Mouse (Mus musculus) limb, embryonic 10.5 days (tissue): ENCODE results near the gene Trpm3. TPM values are rescaled to one million over a fixed set of nuclear protein-coding genes. Genes with fewer than 3 reads are reported as not detected.

Experiments
- DNase-seq: peaks from one replicate; pipeline ENCODE4 v3.0.0-alpha.2; 2017; ENCODE audit warnings: low spot score
- H3K27ac ChIP-seq: fragments of 300-500 bp; sonication (generic); 2 replicates; pipeline ENCODE4 v1.5.1; 2016; ENCODE audit warnings: mild to moderate bottlenecking
- H3K27me3 ChIP-seq: fragments of 300-500 bp; sonication (generic); 2 replicates; pipeline ENCODE4 v1.6.1; 2016; ENCODE audit warnings: low read depth, mild to moderate bottlenecking; ENCODE audit not compliant: poor library complexity, severe bottlenecking
- H3K36me3 ChIP-seq: fragments of 300-500 bp; sonication (generic); 2 replicates; pipeline ENCODE4 v1.6.1; 2016; ENCODE audit warnings: mild to moderate bottlenecking, moderate library complexity
- H3K4me1 ChIP-seq: fragments of 300-500 bp; sonication (generic); 2 replicates; pipeline ENCODE4 v1.6.1; 2016
- H3K4me3 ChIP-seq: fragments of 300-500 bp; sonication (generic); 2 replicates; pipeline ENCODE4 v1.5.1; 2016; ENCODE audit warnings: mild to moderate bottlenecking, moderate library complexity
- H3K9me3 ChIP-seq: fragments of 300-500 bp; sonication (generic); replicated peaks from 2 replicates; pipeline ENCODE4 v1.6.1; 2016; ENCODE audit warnings: mild to moderate bottlenecking
- WGBS: fragments of 180-500 bp; shearing (Covaris S2); methylation state at CpG from one replicate; pipeline ENCODE4 v1.1.7; 2016; 5-methylcytosine and 5-hydroxymethylcytosine counted together
- polyA plus RNA-seq: library from polyadenylated mRNA; unstranded; fragments of >200 nt; fragmentation: Nextera tagmentation; extraction: Ambion mirVana; gene quantifications from 2 replicates; pipeline ENCODE4 v1.2.1, GENCODE M21; 2016

Gene Trpm3
- polyA plus RNA-seq, 1 experiment from 2014 or later: 0.93 TPM

- no peaks in the 10 kb centered on the region for H3K27me3 ChIP-seq
- H3K4me1 ChIP-seq: no peaks in the 10 kb centered on the region
- no peak overlapping the region for H3K4me3 ChIP-seq
- H3K9me3 ChIP-seq: no peaks in the 10 kb centered on the region
- no peak overlapping the region for H3K27ac ChIP-seq
- 89% methylated on average over 2 of the region's 2 CpGs for WGBS
- no peak for DNase-seq
- H3K36me3 ChIP-seq: no peaks in the 10 kb centered on the region
Observed at GRCm38 (mm10) chr19:22456935-22457334, 318.1 kb downstream of the Trpm3 start.

- Histone ChIP-seq H3K4me3 (no peak overlapping the region), H3K27ac (no peak overlapping the region), H3K27me3 (no peaks in the 10 kb centered on the region), H3K9me3 (no peaks in the 10 kb centered on the region), H3K36me3 (no peaks in the 10 kb centered on the region), H3K4me1 (no peaks in the 10 kb centered on the region)
- no peak for DNase-seq
Observed at GRCm38 (mm10) chr19:22462043-22462442, 323.2 kb downstream of the Trpm3 start.

DNA sequence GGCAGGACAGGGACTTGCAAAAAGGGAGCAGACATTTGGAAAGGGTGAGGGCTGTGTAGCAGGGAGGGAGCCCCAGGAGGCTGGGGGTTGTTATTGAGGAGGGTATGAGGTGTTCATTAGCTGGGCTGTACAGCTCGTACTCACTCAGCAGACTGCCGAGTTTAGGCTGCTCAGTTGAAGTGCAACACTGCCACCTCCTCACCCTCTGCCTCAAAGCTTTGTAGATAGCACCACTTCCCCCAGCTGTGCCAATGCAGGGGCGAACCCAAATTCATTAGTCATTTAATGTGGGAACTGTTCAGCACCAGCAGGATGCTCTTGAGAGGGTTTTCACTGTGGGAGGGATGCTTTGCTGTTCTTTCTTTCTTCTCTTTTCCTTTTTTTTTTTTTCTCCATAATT lies 324.7 kb downstream of the Trpm3 start:
- DNase-seq: no peak
- H3K9me3 ChIP-seq: no peaks in the 10 kb centered on the region
- WGBS: 57% methylated on average over 3 of the region's 3 CpGs
- no peaks in the 10 kb centered on the region for H3K27me3 ChIP-seq
- no peaks in the 10 kb centered on the region for H3K4me1 ChIP-seq
- H3K27ac ChIP-seq: no peak overlapping the region
- H3K36me3 ChIP-seq: no peaks in the 10 kb centered on the region
- no peak overlapping the region for H3K4me3 ChIP-seq

DNA sequence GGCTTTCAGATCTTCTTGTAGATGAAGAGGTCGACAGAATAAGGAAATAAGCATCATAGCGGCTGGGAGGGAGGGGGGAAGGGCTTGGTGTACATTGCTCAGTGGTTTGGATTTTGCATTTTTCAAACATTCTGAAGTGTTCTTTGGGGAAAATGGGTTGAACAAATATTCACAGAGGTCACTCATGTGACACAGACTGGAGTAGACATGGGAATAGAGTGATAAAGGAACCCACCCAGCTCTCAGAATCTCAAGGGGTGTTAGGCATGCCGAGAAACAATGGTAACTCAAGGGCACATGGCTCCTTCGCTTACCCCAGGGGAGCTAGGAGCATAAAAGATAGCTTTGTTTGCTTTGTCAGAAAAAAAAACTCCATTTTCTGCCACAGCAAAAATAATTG lies 330.8 kb downstream of the Trpm3 start:
- Histone ChIP-seq H3K4me1 (no peaks in the 10 kb centered on the region), H3K36me3 (no peaks in the 10 kb centered on the region), H3K4me3 (no peak overlapping the region), H3K27me3 (no peaks in the 10 kb centered on the region), H3K9me3 (no peaks in the 10 kb centered on the region), H3K27ac (no peak overlapping the region)
- 84% methylated on average over 4 of the region's 4 CpGs for WGBS
- no peak for DNase-seq

DNA sequence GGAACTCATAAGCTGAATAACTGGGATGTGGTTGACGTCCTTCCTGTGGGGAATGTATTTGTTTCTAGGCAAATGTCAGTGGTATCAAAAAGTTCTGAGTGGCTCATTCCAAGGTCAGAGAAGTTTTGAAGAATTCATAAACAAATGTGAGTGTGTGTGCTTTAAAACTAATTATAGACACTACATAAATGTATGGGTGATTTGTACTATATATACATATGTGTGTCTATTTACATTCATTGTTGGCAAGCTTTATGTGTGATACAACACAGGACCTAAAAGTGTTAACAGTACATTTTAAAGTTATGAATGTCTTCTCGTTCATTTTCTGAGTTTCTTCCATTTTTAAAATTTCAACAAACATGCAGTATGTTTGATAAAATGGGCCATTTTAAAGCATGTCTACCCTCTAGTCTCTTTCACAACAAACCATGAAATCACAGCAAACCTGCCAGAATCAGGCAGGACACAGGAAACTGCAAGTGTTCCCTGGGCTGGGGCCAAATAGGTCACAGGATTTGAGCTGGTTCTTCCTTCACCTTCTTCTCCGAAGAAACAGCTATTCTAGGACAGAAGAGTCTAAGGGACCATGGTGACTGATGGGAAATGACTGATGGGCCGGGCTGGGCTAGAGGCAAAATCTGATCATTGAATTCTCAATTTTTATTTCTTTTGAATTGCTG lies 334.3 kb downstream of the Trpm3 start:
- WGBS: 86% methylated on average over 4 of the region's 4 CpGs
- Histone ChIP-seq H3K27me3 (no peaks in the 10 kb centered on the region), H3K4me3 (no peak overlapping the region), H3K36me3 (no peaks in the 10 kb centered on the region), H3K27ac (no peak overlapping the region), H3K9me3 (no peaks in the 10 kb centered on the region), H3K4me1 (no peaks in the 10 kb centered on the region)
- DNase-seq: no peak

DNA sequence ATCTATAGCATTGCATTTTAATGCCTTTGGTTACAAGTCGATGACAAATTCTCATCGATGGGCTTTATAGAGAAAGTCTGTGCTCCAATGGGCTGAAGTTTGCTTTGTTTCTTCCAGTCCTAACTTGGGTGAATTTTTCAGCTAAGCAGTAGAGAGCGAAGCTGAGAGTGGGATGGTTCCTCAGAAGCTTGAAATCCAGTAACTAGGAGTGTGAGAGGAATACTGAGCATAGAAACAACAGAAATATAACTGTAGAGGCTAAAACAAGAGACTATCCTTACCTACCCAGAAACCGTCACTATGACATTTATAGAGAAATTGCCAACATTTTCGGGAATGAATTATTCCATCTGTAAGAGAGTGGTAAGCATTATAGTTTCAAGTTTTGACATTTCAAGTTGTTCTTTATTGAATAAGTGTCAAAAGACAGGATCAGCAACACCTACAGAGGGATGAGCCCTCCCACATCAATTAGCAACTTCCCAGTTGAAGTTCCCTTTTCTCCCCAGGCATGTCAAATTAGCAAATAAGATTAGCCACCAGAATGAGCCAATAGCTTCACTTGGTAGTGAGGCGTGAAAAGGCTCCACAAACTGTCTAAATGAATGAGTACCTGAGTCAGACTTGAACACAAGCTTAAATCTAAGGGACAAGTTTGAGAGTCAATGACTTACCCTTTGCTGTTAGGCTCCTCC lies 339.6 kb downstream of the Trpm3 start:
- Histone ChIP-seq H3K4me3 (no peak overlapping the region), H3K27ac (no peak overlapping the region), H3K36me3 (no peaks in the 10 kb centered on the region), H3K9me3 (no peaks in the 10 kb centered on the region), H3K27me3 (no peaks in the 10 kb centered on the region), H3K4me1 (no peaks in the 10 kb centered on the region)
- DNase-seq: no peak
- 92% methylated on average over 6 of the region's 6 CpGs for WGBS

DNA sequence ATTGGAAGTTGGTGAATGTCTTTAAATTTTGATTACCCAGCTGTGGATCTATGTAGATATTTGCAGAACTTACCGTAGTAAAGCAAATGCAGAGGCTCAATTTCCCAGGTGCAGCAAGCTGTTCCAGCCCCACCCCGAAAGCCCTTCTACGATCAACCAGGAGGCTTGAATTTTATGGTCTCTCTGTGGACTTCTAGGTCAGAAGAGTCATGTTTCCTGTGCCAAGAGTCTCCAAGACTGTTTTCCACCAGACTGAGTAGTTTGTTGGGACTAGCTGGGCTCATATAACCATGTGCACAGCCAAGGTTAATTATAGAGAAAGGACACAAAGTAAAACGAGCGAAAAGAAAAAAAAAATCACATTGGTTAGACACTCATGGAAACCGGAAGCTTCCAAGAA lies 364.6 kb downstream of the Trpm3 start:
- no peaks in the 10 kb centered on the region for H3K27me3 ChIP-seq
- no peak for DNase-seq
- no peaks in the 10 kb centered on the region for H3K4me1 ChIP-seq
- no peak overlapping the region for H3K27ac ChIP-seq
- no peaks in the 10 kb centered on the region for H3K36me3 ChIP-seq
- WGBS: 85% methylated on average over 6 of the region's 6 CpGs
- no peak overlapping the region for H3K4me3 ChIP-seq
- H3K9me3 ChIP-seq: no peaks in the 10 kb centered on the region

GRCm38 (mm10) chr19:22518508-22518907 lies 379.7 kb downstream of the Trpm3 start:
- no peak for DNase-seq
- Histone ChIP-seq H3K27me3 (no peaks in the 10 kb centered on the region), H3K9me3 (no peaks in the 10 kb centered on the region), H3K4me3 (no peak overlapping the region), H3K27ac (no peak overlapping the region), H3K36me3 (no peaks in the 10 kb centered on the region), H3K4me1 (peaks cover 8% of the 10 kb centered on the region)
- WGBS: 56% methylated on average over 6 of the region's 6 CpGs

DNA sequence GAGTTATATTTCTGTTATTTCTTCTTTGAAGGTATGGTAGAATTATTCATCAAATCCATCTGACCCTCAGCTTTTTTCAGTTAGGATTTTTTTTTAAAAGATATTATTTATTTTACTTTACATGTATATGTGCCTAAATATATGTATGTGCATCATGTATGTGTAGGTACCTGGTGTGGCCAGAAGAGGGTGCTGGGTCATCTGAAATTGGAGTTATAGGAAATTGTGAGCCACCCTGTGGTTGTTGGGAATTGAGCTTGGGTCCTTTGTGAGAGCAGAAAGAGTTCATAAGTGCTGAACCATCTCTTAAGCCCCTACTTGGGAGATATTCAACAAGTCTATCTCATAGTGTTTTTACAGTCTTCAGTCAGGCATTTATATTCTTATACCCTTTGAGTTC lies 389.1 kb downstream of the Trpm3 start:
- H3K27me3 ChIP-seq: no peaks in the 10 kb centered on the region
- DNase-seq: no peak
- no peaks in the 10 kb centered on the region for H3K36me3 ChIP-seq

DNA sequence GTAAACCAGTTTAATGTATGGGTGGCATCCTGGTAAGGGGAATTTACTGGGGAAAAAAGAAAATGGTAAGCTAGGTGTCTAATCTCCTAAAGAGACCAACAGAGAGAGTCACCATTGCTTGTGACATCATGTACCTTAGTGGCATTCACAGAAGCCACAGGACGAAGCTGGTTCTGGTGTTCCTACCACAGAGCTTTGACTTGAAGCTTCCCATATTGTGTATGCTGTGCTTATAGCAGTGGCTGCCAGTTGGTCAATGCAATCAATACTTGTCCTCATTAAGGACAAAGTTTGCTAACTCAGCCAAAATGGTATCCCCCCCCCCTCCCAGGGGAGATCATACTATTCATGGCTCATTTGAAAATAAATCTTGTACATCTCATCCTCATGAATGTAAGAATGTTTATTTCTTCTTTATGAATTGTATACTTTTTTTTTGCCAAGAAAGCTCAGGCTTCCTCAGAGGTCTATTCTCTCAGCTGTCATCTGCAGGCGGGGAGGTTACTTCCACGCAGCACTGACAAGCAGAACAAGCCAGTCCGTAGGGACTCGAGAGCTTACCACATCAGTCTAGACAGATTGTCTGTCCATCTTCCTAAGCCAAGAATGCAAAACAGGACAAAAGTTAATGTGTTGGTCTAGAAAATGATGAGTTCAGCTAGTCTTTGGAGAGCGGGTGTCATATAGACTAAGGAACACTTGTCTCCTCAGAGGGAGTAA lies 404.3 kb downstream of the Trpm3 start:
- WGBS: 94% methylated on average over 6 of the region's 6 CpGs
- H3K27ac ChIP-seq: no peak overlapping the region
- no peak for DNase-seq

More for the DNA sequence above, 389.1 kb downstream of the Trpm3 start:
- H3K9me3 ChIP-seq: no peaks in the 10 kb centered on the region
- no peak overlapping the region for H3K27ac ChIP-seq
- no peaks in the 10 kb centered on the region for H3K4me1 ChIP-seq
- H3K4me3 ChIP-seq: no peak overlapping the region

DNA sequence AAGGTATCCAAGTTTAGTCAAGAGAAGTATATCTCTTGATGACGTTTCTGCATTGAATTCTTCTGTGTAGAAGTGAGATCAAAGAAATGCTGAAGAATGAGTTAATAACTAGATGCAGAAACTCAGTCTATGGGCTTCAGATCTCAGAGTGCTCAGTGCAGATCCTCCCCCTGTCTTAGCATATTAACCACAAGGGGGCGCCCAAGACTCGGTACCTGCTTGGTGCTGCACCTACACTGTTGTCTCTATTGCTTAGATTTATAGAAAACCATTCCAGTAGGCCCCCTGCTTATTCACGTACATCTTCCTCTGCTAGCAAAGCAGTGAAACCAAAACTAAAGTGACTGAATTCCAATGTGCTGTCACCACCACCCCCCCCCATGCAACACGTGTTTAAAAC lies 413.3 kb downstream of the Trpm3 start:
- H3K9me3 ChIP-seq: no peaks in the 10 kb centered on the region
- no peaks in the 10 kb centered on the region for H3K27me3 ChIP-seq
- no peak overlapping the region for H3K27ac ChIP-seq
- 32% methylated on average over 5 of the region's 5 CpGs for WGBS
- no peaks in the 10 kb centered on the region for H3K36me3 ChIP-seq
- H3K4me3 ChIP-seq: no peak overlapping the region
- peaks cover 14% of the 10 kb centered on the region for H3K4me1 ChIP-seq
- DNase-seq: peak; percentile 64

More for the DNA sequence above, 404.3 kb downstream of the Trpm3 start:
- H3K4me3 ChIP-seq: no peak overlapping the region
- H3K9me3 ChIP-seq: no peaks in the 10 kb centered on the region
- no peaks in the 10 kb centered on the region for H3K36me3 ChIP-seq
- H3K27me3 ChIP-seq: no peaks in the 10 kb centered on the region
- H3K4me1 ChIP-seq: no peaks in the 10 kb centered on the region

- no peak overlapping the region for H3K4me3 ChIP-seq
- H3K9me3 ChIP-seq: no peaks in the 10 kb centered on the region
- no peaks in the 10 kb centered on the region for H3K27me3 ChIP-seq
- WGBS: 15% methylated on average over 7 of the region's 7 CpGs
- H3K4me1 ChIP-seq: peaks cover 14% of the 10 kb centered on the region
- no peaks in the 10 kb centered on the region for H3K36me3 ChIP-seq
- peak overlapping the region; percentile 71 for H3K27ac ChIP-seq
- DNase-seq: no peak
Observed at GRCm38 (mm10) chr19:22554421-22554941, 415.6 kb downstream of the Trpm3 start.

DNA sequence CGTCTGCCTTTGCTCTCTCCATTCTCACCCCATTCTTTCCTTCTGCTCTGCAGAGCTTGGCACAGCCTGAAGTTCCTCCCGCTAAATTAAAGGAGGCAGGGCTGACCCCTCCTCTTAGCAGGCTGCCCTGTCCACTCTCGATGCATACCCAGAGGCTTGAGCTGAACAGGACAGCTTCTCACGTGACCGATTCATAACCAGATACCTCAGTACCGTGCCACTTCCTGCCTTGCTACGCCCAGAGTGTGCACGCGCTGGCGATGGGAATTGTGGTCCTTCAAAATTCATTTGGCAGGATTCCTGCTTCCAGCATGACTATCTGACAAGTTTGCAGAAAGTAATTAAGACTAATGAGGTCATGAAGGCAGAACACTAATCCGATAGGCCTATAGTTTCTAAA lies 433.6 kb downstream of the Trpm3 start:
- 76% methylated on average over 11 of the region's 11 CpGs for WGBS
- Histone ChIP-seq H3K36me3 (no peaks in the 10 kb centered on the region), H3K4me3 (no peak overlapping the region), H3K27me3 (no peaks in the 10 kb centered on the region), H3K27ac (no peak overlapping the region), H3K4me1 (peaks cover 5% of the 10 kb centered on the region), H3K9me3 (no peaks in the 10 kb centered on the region)
- no peak for DNase-seq
